Mouse (Mus musculus): ENCODE data around the gene Tdpoz2.
A peak's percentile ranks its signal among the peaks of the same experiment; 100 is the strongest.
"Not testable (repeated sequence)": the region's sequence is repeated elsewhere in the genome, so short reads cannot be mapped to it uniquely, and the experiment has no call there.

The Tdpoz2 gene

DNA sequence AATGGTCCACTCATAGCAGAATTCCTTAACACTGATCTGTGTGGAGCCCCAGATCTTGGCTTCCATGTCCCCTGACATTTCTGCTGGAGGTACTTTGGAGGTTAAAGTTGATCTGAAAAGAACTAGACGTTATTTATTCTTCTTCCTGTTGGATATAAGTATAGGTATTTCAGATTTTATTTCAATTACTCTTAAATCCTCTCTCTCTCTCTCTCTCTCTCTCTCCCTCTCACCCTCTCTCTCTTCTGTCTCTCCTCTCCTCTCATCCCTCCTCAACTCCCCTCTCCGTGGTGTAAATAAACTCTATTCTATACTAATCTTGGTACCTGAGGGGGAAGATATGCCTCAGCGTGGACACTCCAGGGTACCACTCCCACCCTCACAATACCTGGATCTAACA, at the start of gene Tdpoz2:
Gene Tdpoz2 (minus strand): TSS at position 101 of the 400 bp plus-strand sequence.
- no peak for DNase-seq (ENCODE audit: low spot score in 2 of 2)

- not testable (repeated sequence) for DNase-seq (ENCODE audit: low spot score in 2 of 2)
Observed at GRCm38 (mm10) chr3:93692970-93693369, 40.5 kb upstream of the Tdpoz2 start, which contains the start of gene Gm37596. Gene Gm37596 (minus strand): TSS chr3:93693070.

GRCm38 (mm10) chr3:93676210-93676609, 23.7 kb upstream of the Tdpoz2 start, which contains the start of gene Tdpoz1:
Gene Tdpoz1 (minus strand): TSS chr3:93676310.
- DNase-seq (ENCODE audit: low spot score in 2 of 2), result not testable (repeated sequence)

- not testable (repeated sequence) for DNase-seq (ENCODE audit: low spot score in 2 of 2)
Observed at GRCm38 (mm10) chr3:93670805-93671503, 18.5 kb upstream of the Tdpoz2 start.

DNA sequence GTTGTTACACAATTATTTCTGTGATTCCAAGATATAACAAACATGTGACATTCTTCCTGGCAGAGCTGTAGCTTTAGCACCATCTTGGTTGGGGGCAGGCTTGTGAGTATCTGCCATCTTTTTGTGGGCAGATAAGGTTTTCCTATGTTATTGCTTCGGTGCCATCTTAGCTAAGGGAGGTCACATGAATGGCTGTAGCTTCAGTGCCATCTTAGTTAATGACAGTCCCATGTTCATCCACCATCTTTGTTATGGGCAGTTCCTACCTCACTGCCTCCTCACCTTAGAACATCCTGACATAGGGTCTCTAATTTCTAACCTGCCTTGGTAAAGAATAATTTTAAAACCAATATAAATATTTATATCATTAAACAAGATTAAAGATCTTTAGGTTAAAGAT, 1.8 kb upstream of the Tdpoz2 start:
- DNase-seq (ENCODE audit: low spot score in 2 of 2), result no peak

GRCm38 (mm10) chr3:93630917-93631714, 21.4 kb downstream of the Tdpoz2 start:
- not testable (repeated sequence) for DNase-seq (ENCODE audit: low spot score in 2 of 2)

- peak; percentile 21 to 31 for DNase-seq (ENCODE audit: low spot score in 2 of 2)
Observed at GRCm38 (mm10) chr3:93608970-93609369, 43.5 kb downstream of the Tdpoz2 start.

GRCm38 (mm10) chr3:93601903-93602302, 50.6 kb downstream of the Tdpoz2 start:
- DNase-seq (ENCODE audit: low spot score in 2 of 2), result no peak
